Mouse (Mus musculus) thymus, adult 2 months (tissue): Measurements from ENCODE around the gene Fkbp5. TPM values are rescaled to one million over a fixed set of nuclear protein-coding genes. Genes with fewer than 3 reads are reported as not detected.

ENCODE experiments used
- DNase-seq: peaks from one replicate; pipeline ENCODE4 v3.0.0; 2021
- H3K27ac ChIP-seq: fragments of 200-500 bp; 2 replicates; pipeline ENCODE4 v1.5.1; 2012; ENCODE audit warnings: low read length, control low read depth; ENCODE audit not compliant: control insufficient read depth, insufficient read depth
- H3K27me3 ChIP-seq: fragments of 200-500 bp; 2 replicates; pipeline ENCODE4 v1.6.1; 2012; ENCODE audit warnings: mild to moderate bottlenecking, low read length, moderate library complexity, mixed read lengths; ENCODE audit not compliant: control insufficient read depth, insufficient read depth
- H3K36me3 ChIP-seq: fragments of 200-500 bp; 2 replicates; pipeline ENCODE4 v1.6.1; 2012; ENCODE audit warnings: mild to moderate bottlenecking, low read length, moderate library complexity; ENCODE audit not compliant: control insufficient read depth, insufficient read depth
- H3K4me1 ChIP-seq: fragments of 200-500 bp; replicated peaks from 2 replicates; pipeline ENCODE4 v1.6.1; 2012; ENCODE audit warnings: low read length; ENCODE audit not compliant: control insufficient read depth, insufficient read depth
- H3K4me3 ChIP-seq: fragments of 200-500 bp; 2 replicates; pipeline ENCODE4 v1.5.1; 2012; ENCODE audit warnings: mild to moderate bottlenecking, low read length, control low read depth, moderate library complexity; ENCODE audit not compliant: control insufficient read depth, insufficient read depth
- CTCF ChIP-seq: fragments of 200-500 bp; IDR thresholded peaks from 2 replicates; pipeline ENCODE4 v1.5.1; 2012; ENCODE audit warnings: mild to moderate bottlenecking, control low read depth, low read length, moderate library complexity, borderline replicate concordance; ENCODE audit not compliant: control insufficient read depth, poor library complexity, insufficient read depth; ENCODE audit errors: extremely low read depth
- POLR2A ChIP-seq: fragments of 200-500 bp; IDR thresholded peaks from 2 replicates; pipeline ENCODE4 v1.6.1; 2012; ENCODE audit warnings: mild to moderate bottlenecking, low read length, control low read depth, moderate library complexity; ENCODE audit not compliant: control insufficient read depth, poor library complexity, insufficient read depth; ENCODE audit errors: extremely low read depth
- WGBS: fragments of 180-500 bp; shearing (Covaris S2); methylation state at CpG from one replicate; pipeline ENCODE4 v1.1.7; 2018; 5-methylcytosine and 5-hydroxymethylcytosine counted together
- polyA plus RNA-seq: library from polyadenylated mRNA; depleted of rRNA; stranded (reverse); fragments of >200 nt; gene quantifications from 2 replicates; pipeline ENCODE4 v1.2.3, GENCODE M21; 2012

Fkbp5 gene
- polyA plus RNA-seq, 1 experiment = 157 TPM

DNA sequence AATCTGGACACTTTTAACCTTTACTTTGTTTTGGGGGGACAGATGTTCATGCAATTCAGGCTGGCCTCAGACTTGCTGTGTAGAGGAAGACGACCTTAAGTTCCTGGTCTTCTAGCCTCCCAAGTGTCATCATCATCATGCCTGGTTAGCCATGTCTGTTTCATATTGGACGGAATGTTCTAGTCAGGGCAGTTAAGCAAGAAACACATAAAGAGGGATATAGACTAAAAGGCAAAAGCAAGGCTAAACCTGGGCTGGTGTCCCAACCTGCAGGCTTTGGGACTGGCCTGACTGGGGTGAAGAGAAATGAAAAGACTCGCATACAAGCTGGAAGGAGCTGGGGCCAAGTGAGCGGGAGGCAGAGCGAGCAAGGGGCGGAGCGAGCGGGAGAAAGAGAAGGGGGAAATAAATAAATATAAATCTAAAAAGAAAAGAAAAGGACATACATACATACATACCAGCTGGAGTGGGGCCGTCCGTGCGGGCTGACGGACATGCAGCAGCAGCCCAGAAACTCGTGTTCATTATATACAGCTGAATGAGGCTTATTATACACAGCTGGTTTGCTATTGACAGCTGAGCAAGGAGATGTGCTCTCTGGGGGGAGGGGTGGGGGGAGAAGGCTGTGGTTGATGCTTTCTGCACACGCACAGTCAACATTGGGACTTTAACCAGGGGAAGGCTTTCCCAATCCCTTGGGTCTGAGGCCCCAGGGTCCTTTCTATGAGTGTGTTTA is 26.1 kb downstream of the Fkbp5 start:
- WGBS = 85% methylated on average over 14 of the region's 14 CpGs
- Histone ChIP-seq H3K27me3 (no peaks in the 10 kb centered on the region), H3K4me3 (no peak overlapping the region), H3K4me1 (peaks cover 32% of the 10 kb centered on the region), H3K27ac (no peak overlapping the region), H3K36me3 (no peaks in the 10 kb centered on the region)
- no peak for TF ChIP-seq POLR2A
- TF ChIP-seq CTCF = no peak
- no peak for DNase-seq

DNA sequence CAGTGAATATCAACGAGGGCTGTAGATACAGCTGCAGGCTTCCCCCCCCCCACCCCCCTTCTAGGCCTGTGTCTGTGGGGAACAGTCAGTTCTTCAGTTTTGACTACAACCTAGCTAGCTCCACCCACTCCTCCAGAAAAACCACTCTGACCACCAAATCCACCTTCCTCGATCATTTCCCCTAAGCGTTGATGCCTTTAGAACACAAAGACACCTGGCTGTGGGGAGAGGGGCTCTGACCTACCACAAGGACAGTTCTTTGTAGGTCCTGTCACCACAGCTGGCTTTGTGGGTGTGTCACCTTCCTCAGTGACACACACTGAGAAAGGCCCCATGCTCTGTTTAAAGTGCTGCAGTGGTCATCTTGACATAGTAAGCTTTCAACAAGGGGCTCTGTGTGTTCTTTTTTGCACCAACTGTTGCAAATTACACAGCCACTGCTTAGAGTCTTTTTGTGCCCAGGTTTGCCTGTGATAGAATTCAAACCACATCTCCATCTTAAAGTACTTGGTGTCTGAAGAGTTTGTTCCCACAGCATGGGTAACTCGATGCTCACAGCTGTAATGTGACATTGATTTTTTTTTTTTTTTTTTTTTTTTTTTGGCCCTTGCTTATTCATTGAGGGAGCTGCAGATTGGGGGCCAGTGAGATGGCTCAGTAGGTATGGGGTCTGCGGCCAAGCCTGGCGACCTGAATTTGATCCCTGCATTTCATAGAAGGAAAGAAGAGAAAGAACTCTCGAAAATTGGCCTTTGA is 28.9 kb downstream of the Fkbp5 start:
- peaks cover 33% of the 10 kb centered on the region for H3K4me1 ChIP-seq
- 32% methylated on average over 7 of the region's 7 CpGs for WGBS
- peak; percentile 47 for DNase-seq
- H3K4me3 ChIP-seq = no peak overlapping the region
- H3K27ac ChIP-seq = peak overlapping the region; percentile 66
- H3K27me3 ChIP-seq = no peaks in the 10 kb centered on the region
- no peaks in the 10 kb centered on the region for H3K36me3 ChIP-seq
- TF ChIP-seq CTCF (no peak), POLR2A (no peak)

- DNase-seq = no peak
- TF ChIP-seq POLR2A (no peak), CTCF (no peak)
- Histone ChIP-seq H3K4me3 (no peak overlapping the region), H3K36me3 (no peaks in the 10 kb centered on the region), H3K27ac (peak overlapping the region; percentile 66), H3K27me3 (no peaks in the 10 kb centered on the region), H3K4me1 (peaks cover 34% of the 10 kb centered on the region)
- WGBS = 43% methylated on average over 18 of the region's 18 CpGs
These were observed 29.6 kb downstream of the Fkbp5 start for GRCm38 (mm10) chr17:28487584-28488257.

GRCm38 (mm10) chr17:28486720-28487119 is 30.6 kb downstream of the Fkbp5 start:
- TF ChIP-seq CTCF (no peak), POLR2A (no peak)
- H3K27me3 ChIP-seq = no peaks in the 10 kb centered on the region
- H3K4me1 ChIP-seq = peaks cover 35% of the 10 kb centered on the region
- DNase-seq = no peak
- H3K36me3 ChIP-seq = no peaks in the 10 kb centered on the region
- no peak overlapping the region for H3K4me3 ChIP-seq
- no peak overlapping the region for H3K27ac ChIP-seq
- 47% methylated on average over 6 of the region's 6 CpGs for WGBS

- TF ChIP-seq POLR2A (peak; percentile 88), CTCF (no peak)
- Histone ChIP-seq H3K4me1 (peaks cover 28% of the 10 kb centered on the region), H3K36me3 (no peaks in the 10 kb centered on the region), H3K27me3 (no peaks in the 10 kb centered on the region), H3K4me3 (peak overlapping the region; percentile 63), H3K27ac (no peak overlapping the region)
- WGBS = 2% methylated on average over 58 of the region's 58 CpGs
- peak; percentile 98 for DNase-seq
These were observed 31.3 kb downstream of the Fkbp5 start for GRCm38 (mm10) chr17:28485977-28486400.

DNA sequence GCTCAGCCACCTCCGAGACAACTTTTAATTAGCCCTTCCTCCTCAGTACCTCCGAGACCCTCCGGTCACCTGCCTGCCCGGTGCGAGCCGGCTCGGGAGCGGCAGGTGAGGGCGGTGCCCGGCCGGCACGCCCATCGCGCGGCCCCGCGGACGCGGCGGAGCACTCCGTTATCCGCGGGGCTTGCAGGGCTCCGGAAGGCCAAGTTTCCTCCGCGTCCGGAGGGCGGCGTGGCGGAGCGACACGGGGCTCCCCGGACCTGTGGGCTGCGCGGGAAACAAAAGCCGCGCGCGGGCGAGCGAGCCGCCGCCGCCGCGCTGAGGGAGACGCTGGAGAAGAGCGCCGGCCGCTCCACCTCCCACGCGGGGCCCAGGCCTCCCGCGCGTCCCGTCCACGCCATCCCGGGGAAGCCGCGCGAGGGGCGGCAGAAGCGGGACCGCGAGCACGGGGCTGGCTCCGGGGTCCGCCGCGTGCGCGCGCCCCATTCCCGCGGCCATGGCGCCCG is 31.8 kb downstream of the Fkbp5 start:
- Histone ChIP-seq H3K4me1 (peaks cover 27% of the 10 kb centered on the region), H3K27me3 (no peaks in the 10 kb centered on the region), H3K27ac (peak overlapping the region; percentile 28; the same call in 1 of the 2 replicates), H3K36me3 (no peaks in the 10 kb centered on the region), H3K4me3 (peak overlapping the region; percentile 63)
- peak; percentile 68 for DNase-seq
- WGBS = under 1% methylated on average over 77 of the region's 77 CpGs
- TF ChIP-seq POLR2A (no peak), CTCF (peak; percentile 51; the same call in 1 of the 2 replicates)
